Mouse (Mus musculus) adrenal gland, postnatal 36 days (tissue): ENCODE data around the gene Diaph3. TPM values are rescaled to one million over a fixed set of nuclear protein-coding genes. Genes with fewer than 3 reads are reported as not detected.
A peak's percentile ranks its signal among the peaks of the same experiment; 100 is the strongest.
"Not testable (repeated sequence)": the region's sequence is repeated elsewhere in the genome, so short reads cannot be mapped to it uniquely, and the experiment has no call there.

Experiments
- DNase-seq, 2 experiments: peaks; one replicate each; pipeline ENCODE4 v3.0.0; 2021; ENCODE audit warnings: mixed read lengths in 1 of 2
- total RNA-seq, 2 experiments: library from RNA; stranded (reverse); gene quantifications; 2 replicates each; pipeline ENCODE4 v1.2.3; 2021

Diaph3 gene
- total RNA-seq, 2 experiments from 2014 or later = 2.4 to 5.0 TPM

GRCm38 (mm10) chr14:86738916-86739315 lies 402.1 kb downstream of the Diaph3 start:
- no peak for DNase-seq

DNA sequence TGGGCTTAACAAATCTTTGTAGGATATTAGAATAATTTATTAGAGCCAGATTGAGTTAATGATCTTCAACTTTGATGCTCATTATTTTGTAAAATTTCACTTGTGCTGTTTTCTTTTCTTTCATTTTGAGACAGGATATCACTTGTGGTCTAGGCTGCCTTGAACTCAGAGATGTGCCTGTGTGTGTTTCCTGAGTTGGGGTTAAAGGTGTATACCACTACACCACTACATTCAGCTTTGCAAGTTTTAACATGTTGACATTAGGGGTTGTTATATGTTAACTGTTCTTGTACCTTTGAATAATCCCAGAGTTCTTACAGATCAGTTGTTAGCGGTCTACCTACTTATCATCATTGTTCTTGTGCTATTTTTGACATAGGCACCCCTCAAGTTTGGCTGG lies 404.4 kb downstream of the Diaph3 start:
- DNase-seq = no peak

DNA sequence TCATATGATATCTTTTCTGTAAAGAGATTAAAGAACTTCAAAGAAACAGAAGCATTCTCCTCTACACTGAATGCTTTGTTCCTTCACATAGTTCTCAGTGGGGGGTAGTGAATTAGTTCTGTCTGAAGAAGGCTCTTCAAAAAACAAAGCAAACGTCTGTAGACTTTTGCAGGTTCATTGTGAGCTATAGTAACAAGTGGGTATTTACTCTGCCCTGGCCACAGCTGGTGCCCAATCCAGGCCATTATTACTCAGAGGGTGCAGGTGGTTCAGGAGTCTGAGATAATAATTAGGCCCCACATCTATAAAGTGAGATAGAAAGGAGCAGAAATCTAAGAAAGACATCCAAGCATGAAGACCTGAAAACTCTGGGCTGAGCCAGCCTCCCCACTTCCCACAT lies 409.7 kb downstream of the Diaph3 start:
- DNase-seq = no peak

- DNase-seq = no peak
These were observed 411.4 kb downstream of the Diaph3 start for GRCm38 (mm10) chr14:86729617-86730098.

DNA sequence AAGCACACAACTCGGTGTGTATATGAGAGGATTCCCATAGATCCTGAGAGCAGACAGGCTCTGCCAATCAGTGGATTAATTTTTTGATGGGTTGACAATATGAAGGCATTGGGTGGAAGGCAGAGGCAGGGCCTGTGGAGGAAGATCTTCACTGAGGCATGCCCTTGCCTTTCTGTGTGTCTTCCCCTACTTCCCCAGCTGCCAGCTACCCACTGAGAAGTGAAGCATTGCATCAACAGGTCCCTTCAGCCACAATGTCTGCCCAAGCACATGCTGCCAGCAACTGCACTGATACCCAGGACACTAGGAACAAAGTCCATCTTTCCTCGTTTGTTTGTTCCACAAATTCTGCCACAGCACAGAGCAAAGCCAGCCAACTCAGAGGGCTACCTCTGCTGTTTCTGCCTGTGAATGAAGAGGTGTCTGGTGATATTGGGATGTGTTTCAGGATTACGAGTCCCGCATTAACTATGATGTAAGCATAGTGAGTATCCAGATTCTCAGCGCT lies 413.4 kb downstream of the Diaph3 start:
- no peak for DNase-seq

DNA sequence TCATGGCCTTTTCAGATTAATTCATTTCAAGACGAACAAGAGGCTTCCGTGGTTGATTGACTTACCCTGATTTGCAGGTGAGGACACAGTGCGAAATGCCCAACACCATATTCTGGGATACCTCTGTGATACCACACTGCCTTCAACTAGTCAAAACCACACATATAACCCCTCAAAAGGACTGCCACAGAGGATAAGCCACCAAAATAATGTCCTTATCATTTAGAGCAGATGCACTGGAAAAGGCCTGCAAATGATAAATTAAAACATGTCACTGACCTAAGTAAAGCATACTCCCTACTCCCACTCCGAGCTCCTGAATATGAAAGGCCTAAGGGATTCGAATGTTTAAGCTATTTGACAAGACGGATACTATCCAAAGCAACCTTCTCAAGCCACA lies 419.3 kb downstream of the Diaph3 start:
- no peak for DNase-seq

- no peak for DNase-seq
These were observed 420.0 kb downstream of the Diaph3 start for GRCm38 (mm10) chr14:86721082-86721481.

GRCm38 (mm10) chr14:86720408-86720807 lies 420.6 kb downstream of the Diaph3 start:
- not testable (repeated sequence) for DNase-seq

DNA sequence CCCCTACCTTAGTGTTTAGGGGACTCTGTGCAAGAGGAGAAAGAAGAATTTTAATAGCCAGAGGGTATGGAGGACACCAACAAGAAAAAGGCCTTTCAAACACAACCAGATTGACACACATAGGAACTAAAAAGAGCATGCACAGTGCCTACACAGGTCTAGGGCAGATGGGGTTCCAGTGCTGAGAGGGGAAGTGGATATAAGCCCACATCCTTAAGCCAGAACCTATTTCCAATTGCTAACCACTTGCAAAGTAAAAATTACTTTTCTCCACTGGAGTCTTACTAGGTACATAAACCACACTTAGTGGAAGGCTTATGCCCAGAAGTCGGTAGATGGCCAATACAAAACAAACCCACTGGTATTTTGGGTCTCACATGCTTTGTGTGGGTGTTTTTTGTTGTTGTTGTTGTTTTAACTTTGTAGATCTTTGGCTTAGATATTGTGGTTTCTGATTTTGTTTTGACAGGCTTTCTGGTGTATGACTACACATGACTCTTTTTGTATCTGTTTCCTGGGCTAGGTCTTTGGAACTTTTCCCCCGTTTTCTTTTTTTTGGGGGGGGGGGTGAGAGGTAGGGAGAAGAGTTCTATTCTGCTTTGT lies 426.8 kb downstream of the Diaph3 start:
- DNase-seq = no peak

DNA sequence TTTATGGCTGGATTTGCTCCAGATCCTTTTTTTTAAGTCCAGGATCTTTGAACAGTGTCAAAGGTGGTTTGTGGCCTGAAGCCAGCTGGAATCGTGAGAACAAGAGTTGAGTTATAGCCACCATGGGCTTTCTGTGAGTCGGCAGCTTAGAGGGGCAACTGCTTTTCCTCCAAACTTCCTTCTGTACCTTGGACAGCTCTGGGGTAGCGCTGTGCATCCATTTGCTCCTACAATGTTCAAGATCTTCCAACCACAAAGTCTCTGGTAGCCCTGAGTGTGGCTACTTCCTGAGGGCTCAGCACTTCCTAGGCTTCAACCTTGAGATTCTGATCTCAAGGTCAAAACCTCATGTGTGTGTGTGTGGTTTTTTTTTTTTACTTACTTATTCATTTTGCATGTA lies 437.0 kb downstream of the Diaph3 start:
- no peak for DNase-seq

DNA sequence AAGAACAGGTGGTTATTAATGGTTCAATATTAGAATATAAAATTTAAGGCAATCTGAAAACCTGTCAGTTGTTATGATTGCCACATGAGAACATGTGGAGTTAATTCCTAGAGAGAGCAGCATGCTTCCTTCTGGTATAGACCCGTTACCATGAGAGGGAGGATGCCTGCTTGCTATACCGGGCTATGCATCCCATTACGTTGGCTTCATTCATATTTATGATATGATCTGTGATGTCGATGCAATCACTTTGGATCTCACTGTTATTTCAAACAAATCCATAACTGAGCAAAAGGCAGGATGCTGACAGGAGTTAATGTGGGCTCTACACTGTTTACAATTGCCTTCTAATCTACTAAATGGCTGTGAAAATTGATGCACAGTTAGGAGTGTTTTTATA lies 439.9 kb downstream of the Diaph3 start:
- no peak for DNase-seq

- DNase-seq = peak; percentile 48 to 49
These were observed 443.1 kb downstream of the Diaph3 start for GRCm38 (mm10) chr14:86697887-86698286.

- DNase-seq = no peak
These were observed 448.3 kb downstream of the Diaph3 start for GRCm38 (mm10) chr14:86692714-86693113.

- no peak for DNase-seq
These were observed 449.7 kb downstream of the Diaph3 start for GRCm38 (mm10) chr14:86691298-86691697.

GRCm38 (mm10) chr14:86684585-86685503 lies 456.2 kb downstream of the Diaph3 start:
- no peak for DNase-seq

GRCm38 (mm10) chr14:86681951-86682350 lies 459.1 kb downstream of the Diaph3 start:
- no peak for DNase-seq

- DNase-seq = no peak
These were observed 462.0 kb downstream of the Diaph3 start for GRCm38 (mm10) chr14:86678992-86679391.

DNA sequence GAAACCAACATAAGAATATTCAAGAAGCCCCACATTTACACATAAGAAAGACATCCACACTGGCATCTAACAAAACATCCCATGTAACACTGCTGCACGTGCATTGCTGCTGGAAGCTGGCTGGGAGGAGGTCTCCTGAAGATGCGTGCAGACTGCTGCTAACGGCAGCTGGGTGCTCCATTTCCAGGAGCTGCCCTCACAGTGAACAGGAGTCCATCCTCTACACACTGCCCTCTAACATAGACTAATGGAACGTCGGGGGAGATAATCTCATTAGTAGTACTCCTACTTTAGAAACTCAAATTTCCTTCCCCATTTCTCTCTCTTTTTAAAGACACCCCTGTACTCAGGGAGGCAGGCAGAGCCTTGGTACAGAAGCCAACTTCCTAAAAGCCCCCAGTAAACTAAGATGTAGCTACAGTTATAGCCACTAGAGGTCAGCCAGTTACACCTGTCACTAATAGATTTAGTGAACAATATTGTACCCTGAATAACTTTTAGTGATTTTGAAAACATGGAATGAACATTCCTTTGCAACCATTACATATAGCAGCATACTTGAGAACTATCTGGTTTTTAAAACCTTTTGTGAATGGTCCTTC lies 462.8 kb downstream of the Diaph3 start:
- no peak for DNase-seq

GRCm38 (mm10) chr14:86677015-86677414 lies 464.0 kb downstream of the Diaph3 start:
- no peak for DNase-seq

- DNase-seq = no peak
These were observed 465.7 kb downstream of the Diaph3 start for GRCm38 (mm10) chr14:86675314-86675713.

DNA sequence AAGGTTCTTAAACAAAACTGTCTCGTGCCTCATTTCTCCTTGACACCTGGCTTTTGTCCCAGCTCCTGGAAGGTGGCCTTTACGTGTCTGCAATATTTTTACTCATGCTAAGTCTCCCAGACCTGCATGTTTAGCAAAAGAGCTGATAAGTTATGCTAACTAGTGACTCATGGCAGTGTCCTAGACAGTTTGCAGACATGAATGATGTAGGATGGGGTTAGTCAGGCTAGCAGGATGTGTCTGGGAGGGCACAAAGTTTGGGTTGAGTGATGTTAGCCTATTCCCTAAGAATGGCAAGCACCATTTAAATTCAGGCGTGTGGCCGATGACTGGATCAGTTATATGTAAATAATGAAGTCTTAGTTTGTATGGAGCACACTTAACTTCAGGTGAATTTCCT lies 478.2 kb downstream of the Diaph3 start:
- DNase-seq = peak; percentile 11 to 15

- no peak for DNase-seq
These were observed 480.5 kb downstream of the Diaph3 start for GRCm38 (mm10) chr14:86660556-86660955.

DNA sequence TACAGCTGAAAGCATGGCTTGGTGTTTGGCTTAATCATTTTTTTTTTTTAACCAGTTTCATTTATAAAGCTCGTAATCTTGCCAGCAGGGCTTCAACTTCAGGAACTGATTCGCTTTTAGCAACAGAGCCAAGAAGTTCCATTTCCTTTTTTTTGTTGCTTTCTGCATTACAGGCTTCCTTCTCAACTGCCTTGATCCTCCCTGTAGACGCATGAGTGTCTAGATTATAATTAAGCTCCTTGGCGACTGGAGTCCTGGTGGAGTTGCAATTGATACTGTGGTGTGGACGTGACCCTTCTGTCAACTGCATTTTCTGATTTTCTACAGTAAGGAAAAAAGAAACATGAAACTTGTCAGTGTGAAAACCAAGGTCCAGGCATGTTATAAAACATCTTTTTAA lies 484.8 kb downstream of the Diaph3 start:
- DNase-seq = no peak
